Mouse (Mus musculus): ENCODE data around the gene Tbc1d15. TPM values are rescaled to one million over a fixed set of nuclear protein-coding genes. Genes with fewer than 3 reads are reported as not detected.

Tbc1d15 gene
- polyA plus RNA-seq (2014; fragmentation: Illumina TruSeq; extraction: RNeasy Lipid Tissue Mini Kit (QIAGEN cat#74804); ENCODE audit: low read depth, low replicate concordance) = 147 TPM

DNA sequence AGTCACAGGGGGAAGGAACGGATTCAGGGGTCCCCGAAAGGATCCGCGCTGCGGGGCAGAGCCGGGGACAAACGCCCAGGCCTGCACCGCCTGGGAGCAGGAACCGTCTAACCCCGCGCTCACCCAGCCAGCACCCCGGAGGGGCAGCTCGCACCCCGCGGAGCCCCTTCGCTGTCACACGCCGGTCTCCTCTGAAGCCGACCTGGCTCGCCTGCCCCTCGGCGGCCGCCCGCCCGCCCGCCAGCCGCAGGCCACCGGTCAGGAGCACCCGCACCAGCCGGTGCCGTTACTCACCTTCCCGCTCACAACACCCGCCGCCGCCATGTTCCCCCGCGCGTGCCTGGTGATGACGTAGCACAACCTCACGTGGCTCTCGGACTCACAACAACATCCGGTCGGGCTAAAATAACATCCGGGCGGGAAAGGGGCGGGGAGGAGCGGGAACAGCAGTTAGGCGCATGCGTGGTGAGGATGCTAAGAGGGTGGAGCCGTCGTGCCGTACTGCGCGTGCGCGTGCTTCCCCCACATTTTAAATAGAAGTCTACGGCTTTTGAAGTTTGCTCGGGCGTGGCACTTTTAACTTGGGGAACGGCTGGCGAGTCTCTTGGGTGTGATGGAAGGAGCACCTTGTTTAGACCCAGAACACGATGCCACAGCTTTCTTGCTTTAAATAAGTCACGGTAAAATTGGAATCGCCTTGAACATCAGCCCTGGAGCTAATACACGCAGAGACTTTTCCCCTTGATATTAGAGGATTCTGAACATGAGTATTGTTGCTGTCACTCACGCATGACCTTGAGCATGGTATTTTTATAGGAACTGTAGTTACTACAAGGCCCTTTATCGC lies at the start of gene Tbc1d15:
TSS of gene Tbc1d15 (minus strand) at position 380 of the 847 bp plus-strand sequence.

DNA sequence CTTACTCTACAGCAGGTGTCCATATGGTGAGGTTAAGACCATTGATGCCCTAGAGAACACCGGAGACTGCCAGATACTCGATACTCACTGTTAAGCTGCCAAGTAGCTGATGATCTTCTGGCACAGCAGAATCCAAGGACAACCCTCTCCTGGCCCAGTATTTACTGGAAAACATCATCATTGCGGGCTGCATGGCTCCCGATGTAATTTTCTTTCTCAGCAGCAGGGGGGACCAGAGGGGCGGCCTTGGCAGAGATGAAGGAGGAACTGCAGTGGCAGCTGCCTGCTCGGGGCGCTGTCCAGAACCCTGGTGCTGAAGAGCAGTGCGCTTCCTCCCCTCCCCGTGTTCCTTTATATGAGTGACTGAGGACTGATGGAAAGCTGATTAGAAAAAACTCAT lies 66.6 kb downstream of the Tbc1d15 start, which contains the start of gene Tph2:
TSS of gene Tph2 (minus strand) at position 326 of the 400 bp plus-strand sequence.

Other genes starting within 250 kb of the Tbc1d15 start
- not detected for gene Tph2, start 66.4 kb downstream of the Tbc1d15 start, polyA plus RNA-seq (2014; fragmentation: Illumina TruSeq; extraction: RNeasy Lipid Tissue Mini Kit (QIAGEN cat#74804); ENCODE audit: low read depth, low replicate concordance)
- gene Rab21, start 64.1 kb upstream of the Tbc1d15 start, polyA plus RNA-seq (2014; fragmentation: Illumina TruSeq; extraction: RNeasy Lipid Tissue Mini Kit (QIAGEN cat#74804); ENCODE audit: low read depth, low replicate concordance) = 90.4 TPM
- gene Tmem19, start 111.0 kb upstream of the Tbc1d15 start, polyA plus RNA-seq (2014; fragmentation: Illumina TruSeq; extraction: RNeasy Lipid Tissue Mini Kit (QIAGEN cat#74804); ENCODE audit: low read depth, low replicate concordance) = 48.1 TPM
- gene Thap2, start 133.0 kb upstream of the Tbc1d15 start, polyA plus RNA-seq (2014; fragmentation: Illumina TruSeq; extraction: RNeasy Lipid Tissue Mini Kit (QIAGEN cat#74804); ENCODE audit: low read depth, low replicate concordance) = 47.9 TPM
- 419 TPM for gene Zfc3h1, start 133.5 kb upstream of the Tbc1d15 start, polyA plus RNA-seq (2014; fragmentation: Illumina TruSeq; extraction: RNeasy Lipid Tissue Mini Kit (QIAGEN cat#74804); ENCODE audit: low read depth, low replicate concordance)